Mouse (Mus musculus): ENCODE results near the gene Cdca8.

The Cdca8 gene

GRCm38 (mm10) chr4:124881341-124881908 is 57.7 kb downstream of the Cdca8 start:
- DNase-seq (ENCODE audit: extremely low spot score, low spot score), result peak; percentile 88

GRCm38 (mm10) chr4:124880599-124880998 is 58.5 kb downstream of the Cdca8 start, which contains the start of gene Epha10:
TSS of gene Epha10 (plus strand) at chr4:124880899.
- no peak for DNase-seq (ENCODE audit: extremely low spot score, low spot score)

GRCm38 (mm10) chr4:124872719-124873118 is 66.4 kb downstream of the Cdca8 start:
- no peak for DNase-seq (ENCODE audit: extremely low spot score, low spot score)

Data from neural tube, embryonic 10.5 days (tissue).